Mouse (Mus musculus): ENCODE measurements around the gene Ern2.

DNA sequence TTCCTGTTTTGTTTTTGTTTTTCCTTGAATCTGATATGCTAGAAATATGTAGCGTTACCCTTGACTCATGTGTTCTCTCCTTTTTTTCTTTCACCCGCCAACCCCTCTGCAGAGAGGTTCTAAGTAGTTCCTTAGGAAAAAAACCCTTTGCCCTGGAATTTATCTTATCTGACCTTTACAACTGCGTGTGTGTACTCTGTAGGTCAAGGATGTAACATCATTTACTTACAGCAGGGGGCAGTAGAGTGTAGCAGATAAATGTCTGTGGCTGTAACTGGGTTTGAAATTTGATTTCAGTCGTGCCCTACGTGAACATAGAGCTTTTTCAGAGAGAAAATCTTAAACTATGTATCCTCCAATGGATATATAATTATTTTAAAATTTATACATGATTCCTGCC, 13.3 kb upstream of the Ern2 start:
- TF ChIP-seq EP300 (IDR thresholded peaks at IDR 0.05; ENCODE audit: low read length) (no peak), CTCF (conservative IDR thresholded peaks at IDR 0.05 in 1 of 2, IDR thresholded peaks at IDR 0.05 in 1 of 2; ENCODE audit: low read depth in 2 of 2, low read length in 2 of 2) (peak; percentile 67 to 82), SIN3A (IDR thresholded peaks at IDR 0.05; ENCODE audit: low read length) (no peak), E2F4 (IDR thresholded peaks at IDR 0.05; ENCODE audit: insufficient replicate concordance, low read depth, low read length) (no peak), ZMIZ1 (IDR thresholded peaks at IDR 0.05; ENCODE audit: low read depth, low read length) (no peak)

All from CH12.LX (cell line).